Mouse (Mus musculus): ENCODE measurements around the gene Fam155a. TPM values are rescaled to one million over a fixed set of nuclear protein-coding genes. Genes with fewer than 3 reads are reported as not detected.

Gene Fam155a
- polyA plus RNA-seq, 1 experiment from 2014 or later = 19.7 TPM

- Histone ChIP-seq H3K4me1 (replicated peaks) (no peaks in the 10 kb centered on the region; the same call in 1 of the 2 replicates), H3K27me3 (no peaks in the 10 kb centered on the region), H3K36me3 (no peaks in the 10 kb centered on the region), H3K9me3 (no peaks in the 10 kb centered on the region), H3K4me3 (no peak overlapping the region), H3K27ac (replicated peaks) (no peak overlapping the region), H3K4me2 (no peak overlapping the region), H3K9ac (no peak overlapping the region)
- ATAC-seq (ENCODE audit: low read depth) = no peak
- 66% methylated on average over 6 of the region's 6 CpGs for WGBS
Measured at GRCm38 (mm10) chr8:9303526-9304135, 467.3 kb downstream of the Fam155a start.

- H3K4me2 ChIP-seq = no peak overlapping the region
- 82% methylated on average over 2 of the region's 2 CpGs for WGBS
- no peak overlapping the region for H3K9ac ChIP-seq
- no peak overlapping the region for H3K4me3 ChIP-seq
- H3K9me3 ChIP-seq = no peaks in the 10 kb centered on the region
- H3K27me3 ChIP-seq = no peaks in the 10 kb centered on the region
- ATAC-seq (ENCODE audit: low read depth) = no peak
- no peak overlapping the region for H3K27ac ChIP-seq (replicated peaks)
- H3K36me3 ChIP-seq = no peaks in the 10 kb centered on the region
- H3K4me1 ChIP-seq (replicated peaks) = no peaks in the 10 kb centered on the region
Measured at GRCm38 (mm10) chr8:9295046-9295445, 475.9 kb downstream of the Fam155a start.

GRCm38 (mm10) chr8:9292532-9292931, 478.4 kb downstream of the Fam155a start:
- H3K4me1 ChIP-seq (replicated peaks) = no peaks in the 10 kb centered on the region; the same call in 1 of the 2 replicates
- 53% methylated on average over 2 of the region's 2 CpGs for WGBS
- no peaks in the 10 kb centered on the region for H3K9me3 ChIP-seq
- H3K4me3 ChIP-seq = no peak overlapping the region
- H3K27ac ChIP-seq (replicated peaks) = no peak overlapping the region
- H3K9ac ChIP-seq = no peak overlapping the region
- H3K27me3 ChIP-seq = no peaks in the 10 kb centered on the region
- H3K36me3 ChIP-seq = no peaks in the 10 kb centered on the region
- no peak overlapping the region for H3K4me2 ChIP-seq
- ATAC-seq (ENCODE audit: low read depth) = no peak

- Histone ChIP-seq H3K4me3 (no peak overlapping the region), H3K36me3 (no peaks in the 10 kb centered on the region), H3K4me1 (replicated peaks) (no peaks in the 10 kb centered on the region; the same call in 1 of the 2 replicates), H3K9ac (no peak overlapping the region), H3K27me3 (no peaks in the 10 kb centered on the region), H3K9me3 (no peaks in the 10 kb centered on the region), H3K4me2 (no peak overlapping the region), H3K27ac (replicated peaks) (no peak overlapping the region)
- ATAC-seq (ENCODE audit: low read depth) = no peak
- WGBS = 18% methylated on average over 8 of the region's 8 CpGs
Measured at GRCm38 (mm10) chr8:9288015-9288729, 482.8 kb downstream of the Fam155a start.

GRCm38 (mm10) chr8:9274117-9274516, 496.8 kb downstream of the Fam155a start:
- Histone ChIP-seq H3K9ac (no peak overlapping the region), H3K27me3 (no peaks in the 10 kb centered on the region), H3K9me3 (no peaks in the 10 kb centered on the region), H3K4me3 (no peak overlapping the region), H3K4me1 (replicated peaks) (peaks cover 6% of the 10 kb centered on the region; the same call in 1 of the 2 replicates), H3K36me3 (no peaks in the 10 kb centered on the region), H3K4me2 (no peak overlapping the region), H3K27ac (replicated peaks) (no peak overlapping the region)
- 67% methylated on average over 8 of the region's 8 CpGs for WGBS
- ATAC-seq (ENCODE audit: low read depth) = no peak

GRCm38 (mm10) chr8:9264378-9264777, 506.6 kb downstream of the Fam155a start:
- H3K4me3 ChIP-seq = no peak overlapping the region
- peaks cover 7% of the 10 kb centered on the region for H3K4me1 ChIP-seq (replicated peaks)
- H3K9ac ChIP-seq = no peak overlapping the region
- ATAC-seq (ENCODE audit: low read depth) = no peak
- H3K9me3 ChIP-seq = no peaks in the 10 kb centered on the region
- H3K27me3 ChIP-seq = no peaks in the 10 kb centered on the region
- WGBS = 87% methylated on average over 8 of the region's 8 CpGs
- H3K4me2 ChIP-seq = no peak overlapping the region
- H3K36me3 ChIP-seq = no peaks in the 10 kb centered on the region
- H3K27ac ChIP-seq (replicated peaks) = no peak overlapping the region

GRCm38 (mm10) chr8:9261527-9261926, 509.4 kb downstream of the Fam155a start:
- Histone ChIP-seq H3K4me3 (no peak overlapping the region), H3K9ac (no peak overlapping the region), H3K27ac (replicated peaks) (peak overlapping the region; percentile 52; the same call in 1 of the 2 replicates), H3K27me3 (no peaks in the 10 kb centered on the region), H3K36me3 (no peaks in the 10 kb centered on the region), H3K9me3 (no peaks in the 10 kb centered on the region), H3K4me1 (replicated peaks) (peaks cover 7% of the 10 kb centered on the region), H3K4me2 (no peak overlapping the region)
- no peak for ATAC-seq (ENCODE audit: low read depth)
- WGBS = 28% methylated on average over 8 of the region's 8 CpGs

- H3K9me3 ChIP-seq = no peaks in the 10 kb centered on the region
- no peaks in the 10 kb centered on the region for H3K27me3 ChIP-seq
- no peaks in the 10 kb centered on the region for H3K4me1 ChIP-seq (replicated peaks)
- no peaks in the 10 kb centered on the region for H3K36me3 ChIP-seq
- H3K9ac ChIP-seq = no peak overlapping the region
- H3K4me2 ChIP-seq = no peak overlapping the region
- H3K27ac ChIP-seq (replicated peaks) = no peak overlapping the region
- H3K4me3 ChIP-seq = no peak overlapping the region
- 93% methylated on average over 5 of the region's 5 CpGs for WGBS
- ATAC-seq (ENCODE audit: low read depth) = no peak
Measured at GRCm38 (mm10) chr8:9255316-9255715, 515.6 kb downstream of the Fam155a start.

- Histone ChIP-seq H3K4me1 (replicated peaks) (no peaks in the 10 kb centered on the region), H3K4me3 (no peak overlapping the region), H3K9ac (no peak overlapping the region), H3K27me3 (no peaks in the 10 kb centered on the region), H3K4me2 (no peak overlapping the region), H3K9me3 (no peaks in the 10 kb centered on the region), H3K27ac (replicated peaks) (no peak overlapping the region), H3K36me3 (no peaks in the 10 kb centered on the region)
- no peak for ATAC-seq (ENCODE audit: low read depth)
- WGBS = 73% methylated on average over 4 of the region's 4 CpGs
Measured at GRCm38 (mm10) chr8:9252991-9253390, 518.0 kb downstream of the Fam155a start.

GRCm38 (mm10) chr8:9248109-9248821, 522.7 kb downstream of the Fam155a start:
- Histone ChIP-seq H3K4me1 (replicated peaks) (peaks cover 9% of the 10 kb centered on the region), H3K27ac (replicated peaks) (no peak overlapping the region), H3K27me3 (no peaks in the 10 kb centered on the region), H3K36me3 (no peaks in the 10 kb centered on the region), H3K9ac (no peak overlapping the region), H3K9me3 (no peaks in the 10 kb centered on the region), H3K4me3 (no peak overlapping the region), H3K4me2 (no peak overlapping the region)
- WGBS = 74% methylated on average over 17 of the region's 17 CpGs
- no peak for ATAC-seq (ENCODE audit: low read depth)

GRCm38 (mm10) chr8:9245994-9246393, 525.0 kb downstream of the Fam155a start:
- no peak for ATAC-seq (ENCODE audit: low read depth)
- H3K4me2 ChIP-seq = no peak overlapping the region
- H3K9ac ChIP-seq = no peak overlapping the region
- H3K9me3 ChIP-seq = no peaks in the 10 kb centered on the region
- H3K4me3 ChIP-seq = no peak overlapping the region
- H3K4me1 ChIP-seq (replicated peaks) = peaks cover 17% of the 10 kb centered on the region
- no peak overlapping the region for H3K27ac ChIP-seq (replicated peaks)
- H3K36me3 ChIP-seq = no peaks in the 10 kb centered on the region
- H3K27me3 ChIP-seq = no peaks in the 10 kb centered on the region
- WGBS = 68% methylated on average over 5 of the region's 5 CpGs

- no peaks in the 10 kb centered on the region for H3K36me3 ChIP-seq
- no peak overlapping the region for H3K4me3 ChIP-seq
- H3K27ac ChIP-seq (replicated peaks) = peak overlapping the region; percentile 49; the same call in 1 of the 2 replicates
- 19% methylated on average over 5 of the region's 5 CpGs for WGBS
- no peak overlapping the region for H3K9ac ChIP-seq
- H3K9me3 ChIP-seq = no peaks in the 10 kb centered on the region
- no peak for ATAC-seq (ENCODE audit: low read depth)
- H3K27me3 ChIP-seq = no peaks in the 10 kb centered on the region
- peaks cover 33% of the 10 kb centered on the region for H3K4me1 ChIP-seq (replicated peaks)
- H3K4me2 ChIP-seq = no peak overlapping the region
Measured at GRCm38 (mm10) chr8:9240996-9241395, 530.0 kb downstream of the Fam155a start.

Data from neural tube, embryonic 13.5 days (tissue).